Mouse (Mus musculus) monocyte, adult 2 months (primary cell): ENCODE measurements around the gene Ripk3.

Source experiments
- DNase-seq, 2 experiments: peaks; one replicate each; pipeline ENCODE4 v3.0.0; 2022; ENCODE audit warnings: low spot score in 2 of 2, low read depth in 1 of 2

Ripk3 gene

GRCm38 (mm10) chr14:55788256-55789050 is at the start of gene Ripk3:
TSS of gene Ripk3 (minus strand) at chr14:55788865.
- peak in 1 of 2 experiments; percentile 58 for DNase-seq

- no peak for DNase-seq
Measured at GRCm38 (mm10) chr14:55838312-55838711, 49.6 kb upstream of the Ripk3 start.

DNA sequence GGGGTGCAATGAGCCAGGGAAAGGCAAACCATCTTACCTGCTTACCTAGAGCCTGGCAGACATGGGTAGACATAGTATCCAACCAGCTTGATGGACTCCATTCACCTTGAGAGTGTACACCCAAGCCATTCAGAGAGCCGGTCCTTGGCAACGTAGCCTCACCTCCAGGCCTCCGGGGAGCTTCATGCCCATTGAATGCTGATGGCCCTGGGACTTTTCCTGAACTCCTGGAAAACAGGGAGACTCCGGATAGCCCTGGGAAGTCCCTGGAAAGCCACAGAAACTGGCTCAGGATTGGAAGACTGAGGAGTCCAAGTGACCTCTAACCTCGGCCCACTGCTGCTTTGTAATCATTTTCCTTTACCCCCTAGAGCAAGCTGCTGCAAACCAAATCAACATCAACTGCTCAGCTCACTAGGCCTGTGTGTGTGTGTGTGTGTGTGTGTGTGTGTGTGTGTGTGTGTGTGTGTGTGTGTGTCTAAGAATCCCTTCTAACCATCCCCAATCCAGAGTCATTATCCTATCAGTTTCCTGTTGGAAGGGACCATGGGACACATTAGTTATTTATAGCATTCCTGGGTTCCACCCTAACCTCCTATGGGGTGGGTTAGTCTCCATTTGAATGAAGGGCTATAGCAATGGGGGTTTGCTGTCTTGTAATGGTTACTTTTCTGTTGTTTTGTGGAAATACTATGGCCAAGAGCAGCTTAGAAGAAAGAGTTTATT is 46.3 kb upstream of the Ripk3 start:
- DNase-seq: no peak

GRCm38 (mm10) chr14:55833126-55833525 is 44.5 kb upstream of the Ripk3 start:
- DNase-seq: no peak

- DNase-seq: no peak
Measured at GRCm38 (mm10) chr14:55830331-55830730, 41.7 kb upstream of the Ripk3 start.

- no peak for DNase-seq
Measured at GRCm38 (mm10) chr14:55829854-55830253, 41.2 kb upstream of the Ripk3 start.

DNA sequence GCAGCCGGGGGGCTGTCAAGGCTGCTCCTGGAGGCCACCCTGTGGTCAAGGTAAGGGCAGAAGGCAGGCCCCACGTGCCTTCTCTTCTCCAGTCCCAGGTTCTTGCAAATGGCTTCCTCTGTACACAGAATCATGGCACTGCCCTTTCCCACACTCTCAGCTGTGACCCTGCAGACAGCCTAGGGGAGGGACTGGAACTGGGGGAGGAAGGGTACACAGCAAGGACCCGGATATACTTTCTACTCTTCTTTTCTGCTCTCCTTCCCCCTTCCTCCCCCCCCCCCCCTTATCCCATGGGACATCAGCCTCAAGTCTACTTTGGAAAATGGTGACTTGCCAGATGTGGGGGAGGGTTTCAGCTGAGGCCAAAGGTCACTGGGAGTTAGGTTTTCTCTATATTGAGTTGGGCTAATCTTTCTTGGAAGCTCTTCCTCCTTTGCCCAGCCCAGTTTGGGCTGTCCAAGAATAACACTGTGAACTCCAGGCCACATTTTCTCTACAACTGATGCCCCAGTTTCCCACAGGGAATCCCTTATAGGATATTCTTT is 40.1 kb upstream of the Ripk3 start:
- DNase-seq: no peak

DNA sequence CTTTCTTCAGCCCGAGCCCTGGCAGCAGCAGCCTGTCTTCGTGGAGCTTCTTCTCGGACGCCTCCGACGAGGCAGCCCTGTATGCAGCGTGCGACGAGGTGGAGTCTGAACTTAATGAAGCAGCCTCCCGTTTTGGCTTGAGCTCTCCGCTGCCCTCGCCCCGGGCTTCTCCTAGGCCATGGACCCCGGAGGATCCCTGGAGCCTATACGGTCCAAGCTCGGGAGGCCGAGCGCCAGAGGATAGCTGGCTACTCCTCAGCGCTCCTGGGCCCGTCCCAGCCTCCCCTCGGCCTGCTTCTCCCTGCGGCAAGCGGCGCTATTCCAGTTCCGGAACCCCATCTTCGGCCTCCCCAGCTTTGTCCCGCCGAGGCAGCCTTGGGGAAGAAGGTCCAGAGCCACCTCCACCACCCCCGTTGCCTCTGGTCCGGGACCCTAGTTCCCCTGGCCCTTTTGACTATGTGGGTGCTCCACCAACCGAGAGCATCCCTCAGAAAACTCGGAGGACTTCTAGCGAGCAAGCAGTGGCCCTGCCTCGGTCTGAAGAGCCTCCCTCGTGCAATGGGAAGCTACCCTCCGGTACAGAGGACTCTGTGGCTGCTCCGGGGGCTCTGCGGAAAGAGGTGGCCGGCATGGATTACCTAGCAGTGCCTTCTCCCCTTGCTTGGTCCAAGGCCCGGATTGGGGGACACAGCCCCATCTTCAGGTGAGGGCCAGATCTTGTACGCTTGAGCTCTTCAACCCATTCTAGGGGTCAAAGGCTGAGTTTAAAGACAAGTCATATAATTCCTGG is 38.1 kb upstream of the Ripk3 start:
- DNase-seq: no peak

- no peak for DNase-seq
Measured at GRCm38 (mm10) chr14:55826142-55826541, 37.5 kb upstream of the Ripk3 start.

DNA sequence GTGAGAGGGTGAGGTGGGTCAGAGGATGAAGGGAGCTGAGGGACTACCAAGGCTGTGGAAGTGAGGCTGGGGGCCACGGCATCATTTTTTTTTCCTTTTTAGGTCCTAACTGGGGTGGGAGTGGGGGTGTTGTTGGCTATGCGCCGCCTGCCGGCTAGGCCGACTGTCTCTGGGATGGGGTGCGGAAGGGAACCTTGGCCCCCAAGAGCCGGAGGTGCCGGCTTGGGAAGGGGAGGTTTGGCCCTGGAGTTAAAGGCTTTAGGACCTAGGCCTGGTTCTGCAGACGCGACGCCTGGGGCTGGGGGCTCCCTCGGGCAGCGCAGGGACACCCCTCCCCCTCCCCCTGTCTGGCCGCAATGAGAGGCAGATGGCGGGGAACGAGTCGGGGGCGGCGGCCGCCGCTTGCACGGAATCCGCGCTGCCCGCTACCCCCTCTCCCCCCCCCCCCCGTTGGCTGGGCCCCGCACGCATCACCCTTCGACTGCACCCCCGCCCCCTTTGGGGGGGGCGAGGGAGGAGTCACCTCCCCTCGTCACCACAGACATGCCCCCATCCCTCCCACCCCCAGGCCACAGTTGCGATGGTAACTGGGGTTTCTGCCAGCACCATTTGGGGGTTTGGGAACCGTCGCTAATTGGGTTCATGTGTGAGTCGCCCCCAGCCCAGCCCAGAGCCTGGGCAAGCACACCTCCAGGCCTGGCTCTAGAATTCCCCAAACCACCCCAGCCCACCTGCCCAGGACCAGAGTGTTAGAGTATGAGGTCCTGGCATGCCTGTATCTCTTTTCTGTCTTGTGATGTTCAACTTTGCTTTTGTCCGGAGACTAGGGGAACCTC is 36.8 kb upstream of the Ripk3 start:
- no peak for DNase-seq

DNA sequence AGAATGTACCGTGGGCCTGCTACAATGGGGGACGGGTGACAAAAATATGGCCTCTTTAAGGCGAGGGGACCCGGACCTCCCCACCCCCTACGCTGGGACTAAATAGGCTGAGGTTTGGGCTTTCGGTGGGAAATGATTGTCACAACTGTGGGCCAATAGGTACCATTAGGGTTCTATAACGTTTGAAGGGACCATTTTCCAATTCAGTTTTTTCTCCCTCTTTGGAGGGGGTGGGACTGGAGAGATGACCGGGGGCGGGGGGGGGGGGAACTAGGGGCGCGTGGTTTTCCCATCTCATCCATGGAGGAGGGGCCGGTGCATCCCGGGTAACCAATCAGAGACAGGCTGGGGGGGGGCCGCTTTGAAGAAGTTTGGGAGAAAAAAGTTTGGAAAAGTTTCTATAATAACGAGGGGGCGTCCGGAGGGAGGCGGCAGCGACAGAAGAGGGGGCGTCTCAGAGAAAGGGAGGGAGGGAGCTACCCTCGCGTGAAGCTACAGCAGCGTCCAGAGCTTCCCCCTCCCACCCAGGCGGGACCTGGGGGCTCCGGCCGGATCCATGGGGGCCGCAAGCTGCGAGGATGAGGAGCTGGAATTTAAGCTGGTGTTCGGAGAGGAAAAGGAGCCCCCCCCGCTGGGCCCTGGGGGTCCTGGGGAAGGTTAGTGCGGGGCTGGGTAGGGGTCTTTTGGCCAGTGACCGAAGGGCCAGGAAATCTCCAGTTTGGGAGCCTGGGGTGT is 36.0 kb upstream of the Ripk3 start:
- no peak for DNase-seq

DNA sequence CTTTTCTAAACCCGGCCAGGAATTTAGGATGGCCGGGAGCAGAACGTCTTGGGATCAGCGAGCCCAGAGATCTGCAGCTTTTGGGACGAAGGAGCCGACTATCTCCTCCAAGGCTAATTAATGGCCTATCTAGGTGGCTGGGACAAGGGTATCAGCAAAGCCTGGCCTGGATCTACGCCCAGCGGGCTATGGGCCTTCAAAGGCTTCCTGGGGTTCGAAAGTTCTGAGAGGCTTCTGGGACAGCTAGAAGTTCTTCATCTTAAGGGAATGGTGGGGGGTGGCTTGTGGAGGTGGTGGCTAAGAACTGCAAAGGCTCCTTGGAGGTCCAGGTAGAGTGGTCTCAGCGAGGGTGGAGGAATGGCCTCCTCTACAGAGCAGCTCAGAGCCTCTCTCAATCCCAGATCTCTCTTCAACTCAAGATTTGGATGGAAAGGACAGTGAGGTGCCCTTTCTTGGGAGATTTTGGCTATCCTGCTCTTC is 35.4 kb upstream of the Ripk3 start:
- no peak for DNase-seq

GRCm38 (mm10) chr14:55822991-55823762 is 34.5 kb upstream of the Ripk3 start, which contains the start of gene Nfatc4:
TSS of gene Nfatc4 (plus strand) at chr14:55823144.
- no peak for DNase-seq

DNA sequence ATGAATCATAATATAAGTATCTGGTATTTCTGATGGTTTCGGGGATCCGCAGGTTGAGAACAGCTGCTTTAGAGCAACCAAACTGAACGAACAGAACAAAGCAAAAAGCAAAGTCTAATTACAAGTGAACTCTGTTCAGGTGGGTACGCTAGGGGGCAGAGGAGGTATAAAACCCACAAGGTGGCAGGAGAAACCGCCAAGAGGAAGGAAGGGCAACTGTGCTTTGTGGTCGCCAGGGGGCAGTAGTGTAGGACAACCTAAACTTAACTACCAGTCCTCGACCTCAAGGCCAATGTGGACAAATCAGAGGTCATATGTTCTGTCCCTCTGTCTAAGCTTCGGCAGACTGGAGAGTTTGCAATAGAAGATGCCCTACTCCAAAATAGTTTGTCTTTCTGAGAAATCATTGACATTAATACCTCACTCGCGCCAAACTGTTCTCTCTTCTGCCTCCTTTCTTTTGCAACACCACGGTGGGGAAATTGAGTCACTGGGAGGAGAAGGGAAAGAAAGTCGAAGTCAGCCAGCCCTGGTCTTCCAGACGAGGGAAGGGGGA is 33.8 kb upstream of the Ripk3 start:
- DNase-seq: peak; percentile 30 to 44

- no peak for DNase-seq
Measured at GRCm38 (mm10) chr14:55820576-55820975, 31.9 kb upstream of the Ripk3 start.

GRCm38 (mm10) chr14:55819845-55820405 is 31.3 kb upstream of the Ripk3 start:
- DNase-seq: no peak

GRCm38 (mm10) chr14:55815310-55815751 is 26.7 kb upstream of the Ripk3 start:
- DNase-seq: peak; percentile 46 to 69

GRCm38 (mm10) chr14:55814885-55815284 is 26.2 kb upstream of the Ripk3 start:
- no peak for DNase-seq
